Mouse (Mus musculus): ENCODE data around the gene Pdlim4.

Pdlim4 gene

GRCm38 (mm10) chr11:54090091-54090879 lies 21.5 kb upstream of the Pdlim4 start:
- DNase-seq: no peak

GRCm38 (mm10) chr11:54088947-54089317 lies 20.1 kb upstream of the Pdlim4 start:
- peak; percentile 78 for DNase-seq

DNA sequence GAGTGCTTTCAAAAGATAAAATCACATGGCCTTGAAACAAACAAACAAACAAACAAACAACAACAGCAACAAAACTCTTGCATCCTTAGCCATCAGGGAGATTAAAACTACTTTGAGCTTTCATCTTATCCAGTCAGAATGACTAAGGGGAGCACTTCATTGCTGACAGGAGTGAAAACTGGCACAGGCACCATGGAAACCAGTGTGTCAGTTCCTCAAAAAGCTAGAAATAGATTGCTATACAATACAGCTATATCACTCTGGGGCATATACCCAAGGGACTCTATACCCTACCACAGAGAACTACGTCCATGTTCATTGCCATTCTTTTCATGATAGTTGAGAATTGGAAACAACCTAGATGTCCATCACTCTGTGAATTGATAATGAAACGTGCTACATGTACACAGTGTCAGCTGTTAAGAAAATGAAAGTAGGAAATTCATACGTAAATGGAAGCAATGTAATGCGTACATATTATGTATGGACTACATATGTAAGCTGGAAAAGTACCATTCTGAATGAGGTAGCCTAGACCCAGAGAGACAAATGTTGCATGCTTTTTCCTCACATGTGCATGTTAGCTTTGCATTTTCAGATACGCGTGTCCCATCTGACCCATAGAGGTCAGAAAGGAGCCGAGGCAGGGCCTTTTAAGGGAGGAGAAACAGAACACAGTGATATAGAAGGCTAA lies 19.6 kb upstream of the Pdlim4 start:
- no peak for DNase-seq

- no peak for DNase-seq
These were observed 17.0 kb upstream of the Pdlim4 start for GRCm38 (mm10) chr11:54085816-54086215.

DNA sequence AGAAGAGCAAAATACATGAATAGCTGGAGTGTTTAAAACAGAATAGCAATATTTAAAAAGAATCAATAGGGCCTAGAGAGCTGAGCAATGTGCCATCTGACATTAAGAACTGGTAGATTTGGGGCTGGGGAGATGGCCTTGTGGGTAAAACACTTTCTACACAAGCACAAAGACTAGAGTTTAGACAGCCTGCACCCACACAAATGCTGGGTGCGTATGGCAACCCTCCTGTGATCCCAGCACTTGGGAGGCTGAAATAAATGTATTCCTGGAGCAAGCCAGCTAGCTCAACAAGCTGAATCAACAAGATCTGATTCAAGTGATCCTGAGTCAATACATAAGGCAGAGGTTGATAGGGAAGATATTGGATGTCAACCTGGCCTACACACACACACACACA lies 16.2 kb upstream of the Pdlim4 start:
- no peak for DNase-seq

DNA sequence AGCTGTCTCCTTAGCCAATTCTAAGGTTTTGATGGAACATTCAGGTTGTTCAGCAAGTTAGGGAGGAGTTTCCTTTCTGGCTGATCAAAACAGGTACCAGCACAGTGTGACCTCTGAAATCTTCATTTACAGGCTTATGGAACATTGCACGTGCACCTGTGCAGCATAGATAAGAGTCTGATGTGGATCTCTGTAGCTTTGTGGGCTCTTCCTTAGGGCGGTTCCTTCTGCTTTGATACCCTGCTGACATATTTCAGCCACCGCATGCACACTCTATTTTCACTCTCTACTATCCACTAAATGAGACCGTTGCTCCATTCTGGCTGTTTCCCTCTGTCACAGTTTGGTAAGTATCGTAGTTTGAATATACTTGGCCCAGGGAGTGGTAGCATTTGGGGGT lies 13.9 kb upstream of the Pdlim4 start:
- DNase-seq: no peak

DNA sequence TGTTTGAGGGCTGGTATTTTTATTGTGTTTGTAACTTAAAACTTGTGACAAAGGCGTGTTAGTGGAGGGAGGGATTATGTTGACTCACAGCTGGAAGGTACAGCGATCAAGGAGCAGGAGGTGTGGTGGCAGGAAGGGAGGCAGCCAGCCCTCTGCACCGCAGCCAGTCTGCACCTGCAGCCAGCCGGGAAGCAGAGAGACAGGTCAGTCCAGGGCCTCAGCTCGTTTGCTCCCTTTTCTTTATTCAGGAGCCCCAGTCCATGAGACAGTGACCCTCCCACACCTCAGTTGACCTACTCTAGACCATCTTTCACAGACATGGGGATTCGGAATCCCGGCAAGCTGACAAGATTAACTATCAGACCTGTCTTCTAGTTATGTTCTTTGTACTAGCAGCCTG lies 11.6 kb upstream of the Pdlim4 start:
- DNase-seq: no peak

GRCm38 (mm10) chr11:54076101-54076500 lies 7.3 kb upstream of the Pdlim4 start:
- no peak for DNase-seq

DNA sequence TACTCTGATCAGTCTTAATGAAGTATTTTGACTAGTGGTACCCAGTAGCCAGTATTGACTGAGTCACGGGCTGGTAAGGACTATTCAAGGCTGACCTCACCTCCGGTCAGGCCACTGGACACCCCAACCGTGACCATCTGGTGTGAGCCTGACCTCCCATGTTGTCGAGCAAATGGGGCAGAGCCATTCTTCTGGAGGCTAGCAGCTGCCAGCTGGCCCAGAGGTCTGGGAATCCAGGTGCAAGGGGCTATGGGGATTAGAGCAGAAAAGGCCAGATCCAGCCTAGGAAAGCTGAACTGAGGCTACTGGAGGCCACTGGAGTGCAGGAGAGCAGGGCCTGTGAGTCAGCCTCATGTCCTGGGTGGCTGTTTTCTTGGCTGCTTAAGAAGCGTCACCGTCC lies 6.5 kb upstream of the Pdlim4 start:
- no peak for DNase-seq

- no peak for DNase-seq
These were observed 4.5 kb upstream of the Pdlim4 start for GRCm38 (mm10) chr11:54073291-54073690.

GRCm38 (mm10) chr11:54071726-54072445 lies 3.1 kb upstream of the Pdlim4 start:
- no peak for DNase-seq

DNA sequence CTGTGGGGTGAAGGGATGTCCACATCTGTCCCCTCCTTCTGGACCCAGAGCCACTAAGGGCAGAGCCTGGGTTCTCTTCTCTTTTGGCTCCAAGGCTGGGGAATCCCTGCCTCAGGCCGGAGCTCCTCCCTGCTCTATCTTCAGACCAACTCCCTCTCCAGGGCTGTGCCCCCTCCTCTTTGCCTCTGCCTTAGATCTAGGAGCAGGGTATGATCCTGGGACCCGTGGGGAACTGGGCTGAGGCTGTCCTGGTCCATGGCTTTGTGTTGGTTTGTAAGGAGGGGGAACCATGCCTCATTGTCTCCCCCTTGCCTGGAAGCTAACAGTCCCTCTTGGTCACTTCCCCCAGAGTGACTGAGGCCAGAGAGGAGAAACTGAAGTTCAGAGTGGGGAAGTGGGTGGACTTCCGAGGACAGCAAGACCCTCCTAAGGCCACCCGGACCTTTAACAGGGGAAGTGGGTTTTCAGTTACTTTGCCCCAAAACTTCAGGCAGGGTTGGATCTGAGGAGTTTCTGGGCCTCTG lies 756 bp downstream of the Pdlim4 start:
- DNase-seq: no peak

DNA sequence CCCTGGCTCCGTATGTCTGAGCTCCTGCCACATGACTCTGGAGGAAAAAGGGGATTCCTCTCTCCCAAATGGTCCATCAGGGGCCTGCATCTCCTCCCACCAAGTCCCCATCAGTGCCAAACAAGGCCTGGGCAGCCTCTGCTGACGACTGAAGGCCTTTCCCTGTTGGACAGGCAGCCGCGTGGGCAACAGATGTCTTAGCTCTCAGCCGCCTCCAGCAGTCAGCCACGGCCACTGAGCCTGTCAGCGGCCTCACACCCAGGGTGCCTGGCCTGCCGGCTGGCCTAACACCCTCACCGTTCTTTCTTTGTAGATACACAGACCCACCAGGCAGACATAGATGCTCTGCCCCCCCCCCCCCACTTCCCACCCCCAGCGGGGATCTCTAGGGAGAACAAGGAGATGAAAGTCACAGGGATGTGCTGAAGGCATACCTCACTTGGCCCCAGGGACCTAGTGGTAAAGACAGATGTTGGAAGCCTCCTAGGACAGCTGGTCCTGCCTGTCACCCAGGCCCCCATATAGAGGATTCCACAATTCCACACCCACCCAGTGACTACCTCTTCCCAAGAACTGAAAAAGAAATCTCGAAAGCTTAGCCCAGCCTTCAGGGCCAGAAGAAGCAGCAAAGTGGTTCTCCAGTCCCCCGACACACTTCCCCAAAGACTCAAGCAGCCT lies 1.4 kb downstream of the Pdlim4 start:
- no peak for DNase-seq

DNA sequence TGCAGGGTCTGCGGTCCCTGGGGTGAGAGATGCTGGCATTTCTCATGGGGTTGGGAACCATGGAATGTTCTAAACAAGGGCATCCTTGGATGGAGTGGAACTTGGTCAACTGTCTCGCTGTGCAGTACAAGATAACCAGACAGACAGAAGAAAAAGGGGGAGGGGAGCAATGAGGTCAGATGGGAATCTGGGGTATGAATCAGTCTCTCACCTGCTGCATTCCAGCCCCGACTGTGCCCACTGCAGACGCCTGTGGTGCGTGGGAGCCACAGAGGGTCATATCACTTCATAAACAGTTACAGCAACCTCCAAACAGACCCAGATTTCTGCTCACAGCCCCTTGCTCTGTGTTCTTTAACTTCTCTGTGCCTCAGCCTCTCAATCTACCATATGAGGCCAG lies 2.4 kb downstream of the Pdlim4 start:
- no peak for DNase-seq

DNA sequence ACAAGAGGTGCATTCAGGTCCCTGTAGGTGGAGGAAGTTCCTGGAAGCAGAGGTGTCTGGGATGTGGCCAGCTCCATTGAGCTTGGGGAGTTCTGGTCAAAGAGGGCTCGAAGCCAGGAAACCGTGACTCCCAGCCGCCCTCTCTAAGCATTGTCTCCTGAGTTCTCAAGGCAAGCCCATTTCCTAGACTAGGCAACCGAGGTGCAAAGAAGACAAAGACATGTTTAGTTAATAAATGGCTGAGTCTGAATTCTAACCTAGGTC lies 3.0 kb downstream of the Pdlim4 start:
- no peak for DNase-seq

DNA sequence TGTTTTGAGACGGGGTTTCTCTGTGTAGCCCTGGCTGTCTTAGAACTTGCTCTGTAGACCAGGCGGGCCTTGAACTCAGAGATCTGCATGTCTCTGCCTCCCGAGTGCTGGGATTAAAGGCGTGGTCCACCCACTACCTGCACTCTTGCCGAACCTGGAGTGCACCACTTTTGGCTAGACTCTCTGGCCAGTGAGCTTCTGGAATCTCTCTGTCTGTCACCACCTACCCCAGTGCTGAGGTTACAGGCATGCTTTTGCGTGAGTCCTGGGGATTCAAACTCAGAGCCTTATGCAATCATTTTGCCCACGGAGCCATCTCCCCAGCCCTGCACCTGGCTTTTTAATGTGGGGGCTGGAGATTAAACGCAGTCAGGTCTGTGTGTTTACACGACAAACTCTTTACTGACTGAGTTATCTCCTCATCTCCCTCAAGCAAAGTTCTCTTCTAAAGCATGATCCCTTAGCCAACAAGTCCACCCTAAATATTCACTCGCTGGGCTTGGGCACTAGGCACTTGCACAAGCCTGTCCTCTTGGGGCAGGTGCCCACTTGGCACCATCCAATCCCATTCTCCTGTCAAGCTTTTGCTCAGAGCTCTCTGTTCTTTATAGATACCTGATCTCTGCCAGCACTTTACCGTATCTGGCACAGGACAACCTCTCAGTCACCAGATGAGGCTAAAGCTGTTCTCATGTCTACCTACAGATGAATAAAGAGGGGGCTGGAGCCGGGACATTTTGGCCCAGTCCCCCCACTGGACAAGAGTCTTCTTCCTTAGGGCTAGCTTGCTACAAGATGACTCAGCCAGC lies 3.5 kb downstream of the Pdlim4 start:
- no peak for DNase-seq

DNA sequence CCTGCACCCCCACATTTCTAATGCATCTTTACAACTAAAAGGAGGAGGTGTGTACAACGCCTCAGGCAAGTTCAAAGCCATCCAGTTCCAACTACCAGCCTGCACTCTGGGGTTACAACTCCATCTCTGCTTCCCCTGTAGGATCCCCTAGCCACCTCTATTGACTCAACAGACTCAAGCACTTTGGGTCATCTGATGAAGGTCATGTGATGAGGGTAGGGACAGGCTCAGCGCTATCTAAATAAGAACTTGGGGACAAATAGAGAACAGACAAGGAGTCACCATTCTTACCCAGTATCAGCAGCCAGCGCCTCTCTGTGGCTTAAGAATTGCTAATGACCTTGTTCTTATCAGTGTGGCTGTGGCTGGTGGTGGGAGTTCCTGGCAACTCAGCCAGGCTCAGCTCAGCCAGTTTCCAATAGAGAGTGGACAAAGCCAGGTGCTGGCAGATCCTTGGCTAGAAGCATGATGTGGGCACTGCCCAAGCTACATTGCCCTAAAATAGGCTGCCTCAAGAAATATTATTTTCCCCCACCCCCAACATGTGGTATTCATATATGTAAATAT lies 4.3 kb downstream of the Pdlim4 start:
- DNase-seq: no peak

DNA sequence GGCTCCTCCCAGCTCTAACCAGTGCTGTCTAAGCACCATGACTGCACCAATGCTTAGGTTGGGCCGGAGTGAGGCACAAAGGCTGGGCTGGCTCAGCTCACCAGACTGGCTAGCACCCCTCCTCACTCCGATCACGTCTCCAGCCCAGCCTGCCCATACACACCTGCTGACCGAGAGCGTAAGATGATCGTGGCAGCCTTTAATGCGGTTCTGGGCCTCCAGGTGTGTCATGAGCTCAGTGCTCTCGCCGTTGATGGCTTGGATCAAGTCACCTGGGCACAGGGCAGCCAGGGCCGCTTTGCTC lies 5.4 kb downstream of the Pdlim4 start:
- DNase-seq: no peak

- DNase-seq: no peak
These were observed 5.9 kb downstream of the Pdlim4 start for GRCm38 (mm10) chr11:54062753-54063471.

DNA sequence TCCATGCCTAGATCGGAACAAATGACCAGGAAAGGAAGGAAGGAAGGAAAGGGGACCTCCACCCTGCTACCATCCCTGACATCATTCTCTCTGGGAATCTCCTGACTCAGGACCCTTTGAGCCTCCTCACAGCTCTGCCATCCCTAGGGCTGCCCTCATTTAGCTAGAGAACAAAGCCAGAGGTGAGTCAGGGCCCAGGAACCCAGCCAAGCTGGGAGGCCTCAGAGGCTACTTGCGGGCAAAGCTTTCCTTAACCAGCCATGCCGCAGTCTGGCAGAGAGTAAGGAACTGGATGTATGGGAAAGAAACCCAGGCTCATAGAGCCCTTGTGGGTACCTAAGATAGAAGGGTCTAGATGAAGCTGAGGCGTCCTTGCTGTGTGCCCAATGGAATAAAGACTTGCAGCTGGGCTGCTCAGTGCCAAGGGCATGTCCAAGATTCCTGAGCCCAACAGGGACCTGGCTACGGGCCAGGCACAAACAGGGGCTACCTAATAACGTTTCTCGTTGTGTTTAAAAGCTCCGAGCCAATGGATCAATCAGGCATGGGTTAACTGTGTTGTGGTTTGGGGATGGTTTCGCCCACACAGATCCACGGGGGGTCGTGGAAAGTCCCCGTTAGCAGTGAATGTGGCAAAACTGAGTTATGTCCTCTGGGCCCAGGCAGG lies 6.6 kb downstream of the Pdlim4 start:
- no peak for DNase-seq

- no peak for DNase-seq
These were observed 8.5 kb downstream of the Pdlim4 start for GRCm38 (mm10) chr11:54060316-54060715.

Data from cerebellum, adult 11 months (tissue).